Mouse (Mus musculus): ENCODE results near the gene Tcf12. TPM values are rescaled to one million over a fixed set of nuclear protein-coding genes. Genes with fewer than 3 reads are reported as not detected.

Gene Tcf12
- total and polyA plus RNA-seq, 3 experiments: 41.4 to 42.3 (median 41.7) TPM

DNA sequence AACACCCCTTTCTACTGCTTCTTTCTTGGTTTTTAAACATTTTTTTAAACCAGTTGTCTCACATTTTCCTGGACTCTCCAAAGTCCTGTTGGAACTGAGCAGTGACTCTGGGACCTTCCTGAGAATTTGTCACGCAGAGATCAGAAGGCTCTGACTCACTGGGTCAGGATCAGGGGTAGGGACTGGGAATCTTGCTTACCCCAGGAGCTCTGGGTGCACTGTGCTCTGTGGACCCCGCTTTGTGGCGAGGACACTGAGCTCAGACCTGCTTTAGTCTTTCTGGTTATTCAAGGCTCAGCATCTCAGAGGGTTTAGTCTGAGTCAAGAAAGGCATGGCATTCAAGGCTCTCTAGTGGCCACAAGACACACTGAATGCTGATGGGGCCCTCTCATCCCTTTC, 281.9 kb downstream of the Tcf12 start:
- Histone ChIP-seq H3K79me2 (replicated peaks; ENCODE audit: control insufficient read depth, extremely low read depth, insufficient read depth, poor library complexity, severe bottlenecking) (no peaks in the 10 kb centered on the region), H3K4me2 (ENCODE audit: insufficient read depth, low read depth, poor library complexity, severe bottlenecking) (no peak overlapping the region), H3K4me1 (ENCODE audit: control insufficient read depth in 1 of 2, insufficient read depth in 2 of 2) (peaks cover 3 to 38% of the 10 kb centered on the region in 2 experiments), H3K9ac (ENCODE audit: insufficient read depth, low read depth) (no peak overlapping the region), H3K27me3 (replicated peaks) (no peaks in the 10 kb centered on the region), H3K4me3 (replicated peaks in 1 of 3; ENCODE audit: low read depth in 2 of 3, low read length in 2 of 3, poor library complexity in 1 of 3) (no peak overlapping the region), H3K27ac (ENCODE audit: insufficient read depth, low read depth) (no peak overlapping the region), H3K9me3 (replicated peaks; ENCODE audit: low read length) (no peaks in the 10 kb centered on the region), H3K36me3 (replicated peaks in 1 of 2; ENCODE audit: control insufficient read depth in 1 of 2, insufficient read depth in 1 of 2, low read length in 1 of 2) (no peaks in the 10 kb centered on the region)
- TF ChIP-seq NELFE (IDR thresholded peaks at IDR 0.05; ENCODE audit: low read depth, low read length): no peak
- TF ChIP-seq MXI1 (IDR thresholded peaks at IDR 0.05; ENCODE audit: low read depth, low read length): no peak
- TF ChIP-seq NRF1 (IDR thresholded peaks at IDR 0.05; ENCODE audit: low read depth, low read length): no peak
- no peak for TF ChIP-seq JUN (IDR thresholded peaks at IDR 0.05; ENCODE audit: insufficient read depth, low read depth, low read length)
- TF ChIP-seq USF2 (conservative IDR thresholded peaks at IDR 0.05; ENCODE audit: low read depth, low read length): no peak
- no peak for TF ChIP-seq USF1 (IDR thresholded peaks at IDR 0.05; ENCODE audit: low read depth, low read length)
- no peak for TF ChIP-seq ZKSCAN1 (IDR thresholded peaks at IDR 0.05; ENCODE audit: borderline replicate concordance, low read depth, low read length)
- no peak for TF ChIP-seq TCF12 (IDR thresholded peaks at IDR 0.05; ENCODE audit: low read depth, low read length)
- no peak for TF ChIP-seq SMC3 (IDR thresholded peaks at IDR 0.05; ENCODE audit: low read depth, low read length)
- no peak for TF ChIP-seq MEF2A (IDR thresholded peaks at IDR 0.05; ENCODE audit: borderline replicate concordance, low read depth, low read length)
- TF ChIP-seq KAT2A (IDR thresholded peaks at IDR 0.05; ENCODE audit: insufficient replicate concordance, low read length): no peak
- TF ChIP-seq SIN3A (IDR thresholded peaks at IDR 0.05; ENCODE audit: low read length): no peak
- TF ChIP-seq ELF1 (IDR thresholded peaks at IDR 0.05; ENCODE audit: low read depth, low read length): no peak
- TF ChIP-seq RCOR1 (conservative IDR thresholded peaks at IDR 0.05; ENCODE audit: low read depth, low read length): no peak
- TF ChIP-seq HCFC1 (IDR thresholded peaks at IDR 0.05; ENCODE audit: low read depth, low read length): no peak
- TF ChIP-seq GABPA (IDR thresholded peaks at IDR 0.05; ENCODE audit: insufficient replicate concordance, low read depth, low read length): no peak
- TF ChIP-seq RAD21 (IDR thresholded peaks at IDR 0.05; ENCODE audit: low read depth, low read length): no peak
- TF ChIP-seq MAX (IDR thresholded peaks at IDR 0.05; ENCODE audit: low read length): no peak
- no peak for TF ChIP-seq E2F4 (IDR thresholded peaks at IDR 0.05; ENCODE audit: insufficient replicate concordance, low read depth, low read length)
- DNase-seq (ENCODE audit: extremely low read depth): no peak
- in situ Hi-C loops (cut with MboI; ENCODE audit: low pct_ligation_motif_present, low pct_unique_long_range_greater_than_20kb, low sequenced_read_pairs): loop anchor here (5.0 kb wide), 2 partner anchors 363 to 578 kb away; no protein-coding TSS in a partner anchor
- dilution Hi-C loops (cut with MboI; ENCODE audit: extremely low pct_ligation_motif_present, extremely low pct_unique_long_range_greater_than_20kb, low sequenced_read_pairs): no loop called here

DNA sequence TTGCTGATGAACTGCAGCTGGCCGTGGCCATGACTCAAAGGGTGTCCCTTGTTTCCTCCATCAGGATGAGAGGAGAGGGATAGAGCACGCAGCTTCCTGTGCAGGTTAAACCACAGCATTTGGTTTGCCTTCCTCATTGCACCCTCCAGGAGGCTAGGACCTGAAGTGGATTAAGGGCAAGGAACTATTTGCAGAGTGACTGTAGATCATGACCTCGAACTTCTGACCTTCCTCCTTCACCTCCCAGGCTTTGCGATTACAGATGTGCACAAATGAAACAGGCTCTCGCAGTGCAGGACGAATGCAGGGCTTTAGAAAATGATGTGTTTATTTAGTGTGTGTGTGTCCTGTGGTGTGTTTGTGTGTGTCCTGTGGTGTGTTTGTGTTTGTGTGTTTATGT, 282.5 kb downstream of the Tcf12 start:
- no peak for TF ChIP-seq CHD2 (IDR thresholded peaks at IDR 0.05; ENCODE audit: low read length)
- TF ChIP-seq POLR2AphosphoS2 (IDR thresholded peaks at IDR 0.05; ENCODE audit: low read depth, low read length): no peak
- no peak for TF ChIP-seq MAX (IDR thresholded peaks at IDR 0.05; ENCODE audit: low read length)
- TF ChIP-seq CHD1 (IDR thresholded peaks at IDR 0.05; ENCODE audit: low read depth, low read length): no peak
- no peak for TF ChIP-seq SMC3 (IDR thresholded peaks at IDR 0.05; ENCODE audit: low read depth, low read length)
- TF ChIP-seq RAD21 (IDR thresholded peaks at IDR 0.05; ENCODE audit: low read depth, low read length): no peak
- TF ChIP-seq ELF1 (IDR thresholded peaks at IDR 0.05; ENCODE audit: low read depth, low read length): no peak
- no peak for TF ChIP-seq NRF1 (IDR thresholded peaks at IDR 0.05; ENCODE audit: low read depth, low read length)
- no peak for TF ChIP-seq JUND (conservative IDR thresholded peaks at IDR 0.05; ENCODE audit: low read depth, low read length)
- TF ChIP-seq MAZ (IDR thresholded peaks at IDR 0.05; ENCODE audit: low read depth, low read length): no peak
- no peak for TF ChIP-seq RCOR1 (conservative IDR thresholded peaks at IDR 0.05; ENCODE audit: low read depth, low read length)
- no peak for TF ChIP-seq E2F4 (IDR thresholded peaks at IDR 0.05; ENCODE audit: insufficient replicate concordance, low read depth, low read length)
- no peak for TF ChIP-seq PAX5 (IDR thresholded peaks at IDR 0.05; ENCODE audit: low read length)
- no peak for TF ChIP-seq MAFK (IDR thresholded peaks at IDR 0.05; ENCODE audit: insufficient replicate concordance, low read length)
- TF ChIP-seq UBTF (IDR thresholded peaks at IDR 0.05; ENCODE audit: low read depth, low read length): no peak
- no peak for TF ChIP-seq HCFC1 (IDR thresholded peaks at IDR 0.05; ENCODE audit: low read depth, low read length)
- no peak for TF ChIP-seq KAT2A (IDR thresholded peaks at IDR 0.05; ENCODE audit: insufficient replicate concordance, low read length)
- TF ChIP-seq MXI1 (IDR thresholded peaks at IDR 0.05; ENCODE audit: low read depth, low read length): no peak
- TF ChIP-seq TCF12 (IDR thresholded peaks at IDR 0.05; ENCODE audit: low read depth, low read length): no peak
- dilution Hi-C loops (cut with MboI; ENCODE audit: extremely low pct_ligation_motif_present, extremely low pct_unique_long_range_greater_than_20kb, low sequenced_read_pairs): no loop called here
- H3K9ac ChIP-seq (ENCODE audit: insufficient read depth, low read depth): no peak overlapping the region
- in situ Hi-C loops (cut with MboI; ENCODE audit: low pct_ligation_motif_present, low pct_unique_long_range_greater_than_20kb, low sequenced_read_pairs): no loop called here
- H3K27ac ChIP-seq (ENCODE audit: insufficient read depth, low read depth): no peak overlapping the region
- H3K4me1 ChIP-seq (ENCODE audit: control insufficient read depth in 1 of 2, insufficient read depth in 2 of 2): peaks cover 0 to 32% of the 10 kb centered on the region in 2 experiments; a peak in 2 of 4 replicates
- H3K4me3 ChIP-seq (replicated peaks in 1 of 3; ENCODE audit: low read depth in 2 of 3, low read length in 2 of 3, poor library complexity in 1 of 3): no peak overlapping the region
- H3K27me3 ChIP-seq (replicated peaks): no peaks in the 10 kb centered on the region
- no peak for DNase-seq (ENCODE audit: extremely low read depth)
- no peaks in the 10 kb centered on the region for H3K79me2 ChIP-seq (replicated peaks; ENCODE audit: control insufficient read depth, extremely low read depth, insufficient read depth, poor library complexity, severe bottlenecking)
- no peaks in the 10 kb centered on the region for H3K36me3 ChIP-seq (replicated peaks in 1 of 2; ENCODE audit: control insufficient read depth in 1 of 2, insufficient read depth in 1 of 2, low read length in 1 of 2)
- H3K4me2 ChIP-seq (ENCODE audit: insufficient read depth, low read depth, poor library complexity, severe bottlenecking): no peak overlapping the region
- H3K9me3 ChIP-seq (replicated peaks; ENCODE audit: low read length): no peaks in the 10 kb centered on the region

Data from CH12.LX (cell line).